Mouse (Mus musculus): ENCODE measurements around the gene Slc22a28. TPM values are rescaled to one million over a fixed set of nuclear protein-coding genes. Genes with fewer than 3 reads are reported as not detected.
"Not testable (repeated sequence)": the region's sequence is repeated elsewhere in the genome, so short reads cannot be mapped to it uniquely, and the experiment has no call there.

Slc22a28 gene
- not detected in 2 replicates for total RNA-seq (2021)
- long read RNA-seq, experiment 1 = 0 reads
- long read RNA-seq, experiment 2 = 0 reads

GRCm38 (mm10) chr19:8131881-8132280 lies at the start of gene Slc22a28:
Slc22a28 (minus strand) TSS chr19:8131982.
- DNase-seq = not testable (repeated sequence)

GRCm38 (mm10) chr19:8148787-8149523 lies 17.2 kb upstream of the Slc22a28 start:
- DNase-seq = no peak

- not testable (repeated sequence) for DNase-seq
Observed at GRCm38 (mm10) chr19:8142716-8143115, 10.9 kb upstream of the Slc22a28 start.

GRCm38 (mm10) chr19:8134127-8134841 lies 2.5 kb upstream of the Slc22a28 start:
- not testable (repeated sequence) for DNase-seq

- peak; percentile 4 for DNase-seq
Observed at GRCm38 (mm10) chr19:8019904-8020349, 111.9 kb downstream of the Slc22a28 start.

DNA sequence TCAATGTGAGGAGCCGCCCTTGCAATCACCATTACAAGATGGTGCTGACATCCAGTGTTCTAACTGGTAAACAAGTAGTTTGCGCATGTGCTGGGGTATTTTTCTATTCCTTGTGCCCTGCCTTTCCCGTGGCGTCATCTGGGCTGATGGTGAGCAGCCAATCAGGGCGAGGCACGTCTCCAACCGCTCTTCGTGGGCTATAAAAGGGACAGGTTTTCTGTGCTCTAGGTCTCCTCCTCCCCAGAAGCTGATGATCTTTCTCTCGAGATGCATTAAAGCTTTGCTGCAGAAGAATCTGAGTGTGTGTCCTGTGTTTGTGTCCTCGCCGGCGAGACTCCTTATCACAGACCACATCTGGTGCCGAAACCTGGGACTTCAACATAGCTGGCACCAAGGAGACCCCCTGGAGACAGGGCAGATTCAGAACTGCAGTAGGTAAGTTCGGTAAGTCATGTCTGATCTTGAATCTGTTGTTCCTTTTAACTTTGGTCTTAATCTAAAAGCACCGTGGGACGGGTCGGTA lies 112.4 kb downstream of the Slc22a28 start:
- DNase-seq = not testable (repeated sequence)

DNA sequence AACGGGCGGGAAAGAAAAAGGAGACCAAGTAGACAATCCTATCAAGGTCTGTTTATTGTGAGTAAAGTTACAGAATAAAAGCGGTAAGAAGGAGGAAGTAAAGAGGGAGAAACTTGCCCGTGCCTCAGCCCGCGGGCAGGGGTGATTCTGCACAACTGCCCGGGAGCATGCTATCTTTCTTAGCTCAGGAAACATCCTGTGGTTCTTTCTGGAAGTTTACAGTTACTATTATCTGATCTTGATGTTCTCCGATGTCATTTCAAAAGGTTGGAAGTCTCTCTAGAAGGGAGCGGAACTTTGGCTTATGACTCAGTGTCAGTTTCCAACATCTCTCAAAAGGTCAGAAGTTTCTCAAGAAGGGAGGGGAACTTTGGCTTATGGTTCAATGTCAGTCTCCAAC lies 113.2 kb downstream of the Slc22a28 start:
- DNase-seq = not testable (repeated sequence)

Other genes starting within 250 kb of the Slc22a28 start
- 0.26 and 7.0 TPM in 2 replicates for gene Slc22a27, start 166.0 kb downstream of the Slc22a28 start, total RNA-seq (2021)
- 2.6 TPM in 1 of 2 replicates, not detected in the other for gene Slc22a29, start 86.9 kb upstream of the Slc22a28 start, total RNA-seq (2021)